Mouse (Mus musculus) common myeloid progenitor, adult 5-6 weeks (primary cell): ENCODE results near the gene Epb41l1. TPM values are rescaled to one million over a fixed set of nuclear protein-coding genes. Genes with fewer than 3 reads are reported as not detected.
"Not testable (repeated sequence)": the region's sequence is repeated elsewhere in the genome, so short reads cannot be mapped to it uniquely, and the experiment has no call there.

Source experiments
- ATAC-seq: replicated peaks from 2 replicates; pipeline ENCODE4 v1.8.0; 2016; ENCODE audit warnings: low read depth, mild to moderate bottlenecking, moderate TSS enrichment, inconsistent platforms; ENCODE audit not compliant: poor library complexity, severe bottlenecking
- total RNA-seq: library from RNA; stranded (forward); fragments of 200-1000, 187-1606 nt; gene quantifications from 2 replicates; pipeline ENCODE4 v1.2.3, GENCODE M21; 2017

Gene Epb41l1
- total RNA-seq, 1 experiment from 2014 or later, result 1.3 TPM

GRCm38 (mm10) chr2:156516678-156517077 lies 96.0 kb downstream of the Epb41l1 start:
- ATAC-seq, result not testable (repeated sequence)

- no peak for ATAC-seq
Measured at GRCm38 (mm10) chr2:156518306-156518705, 97.6 kb downstream of the Epb41l1 start.

GRCm38 (mm10) chr2:156519584-156519983 lies 98.9 kb downstream of the Epb41l1 start:
- no peak for ATAC-seq

- peak; percentile 83 for ATAC-seq
Measured at GRCm38 (mm10) chr2:156522994-156523393, 102.3 kb downstream of the Epb41l1 start.

- no peak; the same call in 1 of the 2 replicates for ATAC-seq
Measured at GRCm38 (mm10) chr2:156524078-156524477, 103.4 kb downstream of the Epb41l1 start.

GRCm38 (mm10) chr2:156529726-156530125 lies 109.0 kb downstream of the Epb41l1 start:
- ATAC-seq, result peak; percentile 82

- ATAC-seq, result no peak
Measured at GRCm38 (mm10) chr2:156533160-156533559, 112.5 kb downstream of the Epb41l1 start.

GRCm38 (mm10) chr2:156538817-156539555 lies 118.3 kb downstream of the Epb41l1 start:
- 0 out of 2 replicates have a peak, but pooled peaks have one; percentile 22 for ATAC-seq

- no peak for ATAC-seq
Measured at GRCm38 (mm10) chr2:156540991-156541390, 120.3 kb downstream of the Epb41l1 start.

- no peak for ATAC-seq
Measured at GRCm38 (mm10) chr2:156542410-156542809, 121.7 kb downstream of the Epb41l1 start.

GRCm38 (mm10) chr2:156543804-156544203 lies 123.1 kb downstream of the Epb41l1 start:
- no peak for ATAC-seq

GRCm38 (mm10) chr2:156547123-156547891 lies 126.6 kb downstream of the Epb41l1 start, which contains the start of gene Aar2:
Gene Aar2 (plus strand): TSS chr2:156547584.
- ATAC-seq, result peak; percentile 94

GRCm38 (mm10) chr2:156552421-156552820 lies 131.7 kb downstream of the Epb41l1 start:
- ATAC-seq, result no peak

GRCm38 (mm10) chr2:156561808-156562207 lies 141.1 kb downstream of the Epb41l1 start:
- ATAC-seq, result no peak

GRCm38 (mm10) chr2:156563557-156563956 lies 142.8 kb downstream of the Epb41l1 start:
- ATAC-seq, result no peak

GRCm38 (mm10) chr2:156566512-156566911 lies 145.8 kb downstream of the Epb41l1 start:
- ATAC-seq, result no peak

- ATAC-seq, result no peak
Measured at GRCm38 (mm10) chr2:156568647-156569046, 147.9 kb downstream of the Epb41l1 start.

- no peak for ATAC-seq
Measured at GRCm38 (mm10) chr2:156569261-156569660, 148.6 kb downstream of the Epb41l1 start.

GRCm38 (mm10) chr2:156571521-156571920 lies 150.8 kb downstream of the Epb41l1 start:
- no peak for ATAC-seq

- ATAC-seq, result no peak
Measured at GRCm38 (mm10) chr2:156576850-156577587, 156.3 kb downstream of the Epb41l1 start.
